In the genomic region with DNA sequence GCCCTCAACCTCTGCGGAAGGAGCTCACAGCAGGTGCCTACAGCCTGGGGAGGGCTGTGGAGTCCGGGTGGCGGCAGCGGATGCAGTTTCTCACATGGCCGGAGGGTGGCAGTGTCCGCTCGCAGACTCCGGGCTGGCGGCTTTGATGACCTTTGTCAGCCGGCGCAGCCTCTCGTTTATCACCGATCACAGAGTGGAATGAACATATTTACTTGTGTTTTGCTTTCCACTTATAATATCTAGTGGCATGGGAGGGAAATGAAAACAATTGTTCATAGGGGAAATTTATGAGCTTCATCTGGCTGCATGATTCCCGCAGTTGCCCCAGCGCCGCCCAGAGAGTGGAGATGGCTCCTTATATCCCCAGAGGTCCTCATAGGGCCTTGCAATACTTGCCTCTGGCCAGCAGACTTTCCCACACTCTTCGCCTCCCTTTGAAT, we compare ENCODE assay signal across 8 mouse cellular contexts.
DNase-seq lines count a peak whose midpoint lies in the region; ATAC-seq and TF ChIP-seq lines count a peak whose summit lies in the region.

No protein-coding gene starts in this region.

- TF ChIP-seq POLR2A in kidney, adult 2 months (IDR thresholded peaks at IDR 0.05; ENCODE audit: low read depth, low read length) = no peak

- H3K9ac ChIP-seq in limb, embryonic 15.5 days = no peak overlapping the region
- no peak overlapping the region for H3K9ac ChIP-seq in midbrain, postnatal 0 days (replicated peaks; ENCODE audit: low read length, poor library complexity, severe bottlenecking)
- no peak overlapping the region for H3K9ac ChIP-seq in stomach, embryonic 15.5 days

- peak; percentile 36 for DNase-seq in 3134 (ENCODE audit: extremely low read depth, insufficient read length, low spot score)
- peak; percentile 77 for DNase-seq in adrenal gland, postnatal 25 days
- peak; percentile 82 for DNase-seq in embryonic facial prominence, embryonic 10.5 days (ENCODE audit: low spot score)
- DNase-seq in heart, adult 8-10 months (ENCODE audit: low spot score) = peak; percentile 50
- peak; percentile 52 for DNase-seq in kidney, adult 2 months
- DNase-seq in midbrain, postnatal 0 days (ENCODE audit: low spot score) = peak; percentile 71

- H3K4me2 ChIP-seq in limb, embryonic 15.5 days = peak overlapping the region; percentile 21; the same call in 1 of the 2 replicates
- peak overlapping the region; percentile 38 for H3K4me2 ChIP-seq in midbrain, postnatal 0 days (ENCODE audit: low read depth, low read length, poor library complexity, severe bottlenecking)
- peak overlapping the region; percentile 40 for H3K4me2 ChIP-seq in stomach, embryonic 15.5 days

- H3K27me3 ChIP-seq in embryonic facial prominence, embryonic 10.5 days (replicated peaks; ENCODE audit: low read depth, poor library complexity, severe bottlenecking) = peaks cover 14% of the 10 kb centered on the region
- no peaks in the 10 kb centered on the region; the same call in 1 of the 2 replicates for H3K27me3 ChIP-seq in kidney, adult 2 months (replicated peaks; ENCODE audit: control insufficient read depth, insufficient read depth, low read length)
- peaks cover 5% of the 10 kb centered on the region for H3K27me3 ChIP-seq in limb, embryonic 15.5 days
- no peaks in the 10 kb centered on the region for H3K27me3 ChIP-seq in midbrain, postnatal 0 days (ENCODE audit: insufficient read depth, low read length)
- no peaks in the 10 kb centered on the region for H3K27me3 ChIP-seq in stomach, embryonic 15.5 days (replicated peaks)

- H3K27ac ChIP-seq in embryonic facial prominence, embryonic 10.5 days (replicated peaks) = no peak overlapping the region
- H3K27ac ChIP-seq in kidney, adult 2 months (ENCODE audit: insufficient read depth, low read depth, low read length) = no peak overlapping the region
- no peak overlapping the region for H3K27ac ChIP-seq in limb, embryonic 15.5 days
- no peak overlapping the region for H3K27ac ChIP-seq in midbrain, postnatal 0 days (ENCODE audit: low read depth, low read length)
- H3K27ac ChIP-seq in stomach, embryonic 15.5 days = no peak overlapping the region

- peak overlapping the region; percentile 39; the same call in 1 of the 2 replicates for H3K4me3 ChIP-seq in embryonic facial prominence, embryonic 10.5 days
- no peak overlapping the region for H3K4me3 ChIP-seq in kidney, adult 2 months (ENCODE audit: insufficient read depth, low read depth, low read length)
- no peak overlapping the region for H3K4me3 ChIP-seq in limb, embryonic 15.5 days
- H3K4me3 ChIP-seq in midbrain, postnatal 0 days (ENCODE audit: low read depth, low read length) = peak overlapping the region; percentile 15; the same call in 1 of the 2 replicates
- no peak overlapping the region; the same call in 1 of the 2 replicates for H3K4me3 ChIP-seq in stomach, embryonic 15.5 days (replicated peaks)

- TF ChIP-seq CTCF in kidney, adult 2 months (conservative IDR thresholded peaks at IDR 0.05; ENCODE audit: insufficient read depth, insufficient read length, low read depth, low read length) = peak; percentile 84
- TF ChIP-seq CTCF in midbrain, postnatal 0 days (IDR thresholded peaks at IDR 0.05) = peak; percentile 92

- 3% methylated on average over 17 of the region's 17 CpGs for WGBS in embryonic facial prominence, embryonic 10.5 days
- WGBS in kidney, adult 2 months = 9% methylated on average over 17 of the region's 17 CpGs
- 6% methylated on average over 17 of the region's 17 CpGs for WGBS in limb, embryonic 15.5 days
- WGBS in midbrain, postnatal 0 days = 4% methylated on average over 17 of the region's 17 CpGs
- WGBS in stomach, embryonic 15.5 days = 9% methylated on average over 17 of the region's 17 CpGs

- no peak for ATAC-seq in limb, embryonic 15.5 days (ENCODE audit: insufficient number of reproducible peaks, low FRiP score, low TSS enrichment, low read depth)
- ATAC-seq in midbrain, postnatal 0 days (ENCODE audit: low FRiP score) = 0 out of 2 replicates have a peak, but pooled peaks have one; percentile 41
- ATAC-seq in stomach, embryonic 15.5 days (ENCODE audit: insufficient read depth, low FRiP score, low read depth) = no peak

- peaks cover 7% of the 10 kb centered on the region for H3K4me1 ChIP-seq in embryonic facial prominence, embryonic 10.5 days
- no peaks in the 10 kb centered on the region for H3K4me1 ChIP-seq in kidney, adult 2 months (ENCODE audit: control insufficient read depth, insufficient read depth, low read length)
- peaks cover 10% of the 10 kb centered on the region; the same call in 1 of the 2 replicates for H3K4me1 ChIP-seq in limb, embryonic 15.5 days
- H3K4me1 ChIP-seq in midbrain, postnatal 0 days (ENCODE audit: insufficient read depth, low read length) = no peaks in the 10 kb centered on the region
- H3K4me1 ChIP-seq in stomach, embryonic 15.5 days = peaks cover 5% of the 10 kb centered on the region; the same call in 1 of the 2 replicates

- H3K36me3 ChIP-seq in embryonic facial prominence, embryonic 10.5 days (replicated peaks) = no peaks in the 10 kb centered on the region
- no peaks in the 10 kb centered on the region for H3K36me3 ChIP-seq in kidney, adult 2 months (ENCODE audit: control insufficient read depth, insufficient read depth, low read length)
- H3K36me3 ChIP-seq in limb, embryonic 15.5 days = no peaks in the 10 kb centered on the region
- no peaks in the 10 kb centered on the region for H3K36me3 ChIP-seq in midbrain, postnatal 0 days (ENCODE audit: insufficient read depth, low read length)
- no peaks in the 10 kb centered on the region for H3K36me3 ChIP-seq in stomach, embryonic 15.5 days

- 0 out of 2 replicates have a peak, but pooled peaks cover 3% of the 10 kb centered on the region for H3K9me3 ChIP-seq in embryonic facial prominence, embryonic 10.5 days
- no peaks in the 10 kb centered on the region for H3K9me3 ChIP-seq in limb, embryonic 15.5 days
- H3K9me3 ChIP-seq in midbrain, postnatal 0 days (ENCODE audit: low read length) = no peaks in the 10 kb centered on the region
- no peaks in the 10 kb centered on the region for H3K9me3 ChIP-seq in stomach, embryonic 15.5 days

Comparison
In these comparisons a context has a peak if more than half of its experiments do, and no peak if none do; other contexts are left out.
1. H3K4me3 ChIP-seq: peak in embryonic facial prominence, embryonic 10.5 days (single experiment) and midbrain, postnatal 0 days (single experiment); none in kidney, adult 2 months (single experiment), limb, embryonic 15.5 days (single experiment) and stomach, embryonic 15.5 days (single experiment).
2. Peak in every context shown above with its lines, with median percentiles within 50 percentile points of each other: DNase-seq and H3K4me2 ChIP-seq.